51 mouse cellular contexts compared by ENCODE assay signal in genomic region chr19:39463923-39464322, GRCm38 (mm10). TPM values are rescaled to one million over a fixed set of nuclear protein-coding genes. Genes with fewer than 3 reads are reported as not detected.
"Had no signal": no experiment of that assay in that cellular context is flagged by ENCODE, and none has a peak within 500 bp of the region (broad histone marks: within the 10 kb centered on the region; RNA-seq: fewer than 3 reads in every experiment).

No protein-coding gene starts in this region.

- H3K27me3 ChIP-seq: heart, embryonic 12.5 days; heart, embryonic 13.5 days; heart, embryonic 15.5 days; hindbrain, embryonic 12.5 days; hindbrain, embryonic 13.5 days; hindbrain, embryonic 15.5 days; intestine, embryonic 15.5 days; kidney, embryonic 15.5 days had no signal

- H3K4me1 ChIP-seq: heart, embryonic 10.5 days; heart, embryonic 12.5 days; heart, embryonic 13.5 days; heart, embryonic 15.5 days; hindbrain, embryonic 10.5 days; hindbrain, embryonic 12.5 days; hindbrain, embryonic 13.5 days; hindbrain, embryonic 15.5 days; intestine, embryonic 15.5 days; kidney, embryonic 15.5 days had no signal

- DNase-seq: heart, postnatal 10 days; heart, postnatal 14 days; heart, postnatal 36 days; heart, postnatal 4 days; kidney, adult 11 months; kidney, adult 18-20 months; kidney, adult 2 months; kidney, adult 8-10 months; kidney, adult 9 months; kidney, postnatal 10 days; kidney, postnatal 14 days; kidney, postnatal 25 days; kidney, postnatal 36 days; kidney, postnatal 4 days; layer of hippocampus, adult 9-11 months; layer of hippocampus, postnatal 36 days had no signal

- H3K4me3 ChIP-seq: heart, embryonic 10.5 days; heart, embryonic 12.5 days; heart, embryonic 13.5 days; heart, embryonic 15.5 days; hindbrain, embryonic 10.5 days; hindbrain, embryonic 12.5 days; hindbrain, embryonic 13.5 days; hindbrain, embryonic 15.5 days; intestine, embryonic 15.5 days; kidney, embryonic 15.5 days; layer of hippocampus, adult 2 months had no signal

- H3K9ac ChIP-seq: heart, embryonic 12.5 days; heart, embryonic 13.5 days; heart, embryonic 15.5 days; hindbrain, embryonic 12.5 days; hindbrain, embryonic 13.5 days; hindbrain, embryonic 14.5 days; hindbrain, embryonic 15.5 days; intestine, embryonic 15.5 days; kidney, embryonic 15.5 days had no signal

- H3K27ac ChIP-seq: heart, embryonic 10.5 days; heart, embryonic 13.5 days; heart, embryonic 15.5 days; hindbrain, embryonic 10.5 days; hindbrain, embryonic 12.5 days; hindbrain, embryonic 13.5 days; hindbrain, embryonic 14.5 days; hindbrain, embryonic 15.5 days; hindbrain, postnatal 0 days; intestine, embryonic 15.5 days; kidney, embryonic 15.5 days; kidney, postnatal 0 days; layer of hippocampus, adult 2 months had no signal

- H3K36me3 ChIP-seq: heart, embryonic 10.5 days; heart, embryonic 12.5 days; heart, embryonic 13.5 days; heart, embryonic 15.5 days; hindbrain, embryonic 10.5 days; hindbrain, embryonic 12.5 days; hindbrain, embryonic 13.5 days; hindbrain, embryonic 15.5 days; intestine, embryonic 15.5 days; kidney, embryonic 15.5 days had no signal

RNA-seq across cellular contexts. Expression of gene Cyp2c38, which starts 1.0 kb away (rescaled TPM):
- total RNA-seq: heart, postnatal 10 days; heart, postnatal 14 days; heart, postnatal 25 days; heart, postnatal 36 days; heart, postnatal 4 days; hematopoietic stem cell, adult 5-6 weeks; hindbrain, postnatal 0 days; layer of hippocampus, adult 18-20 months; layer of hippocampus, adult 2 months; layer of hippocampus, adult 8-10 months; layer of hippocampus, postnatal 10 days; layer of hippocampus, postnatal 14 days; layer of hippocampus, postnatal 25 days; layer of hippocampus, postnatal 36 days; left cerebral cortex, adult 18-20 months had no signal
- polyA plus RNA-seq: heart, embryonic 10.5 days; heart, embryonic 11.5 days; heart, embryonic 12.5 days; heart, embryonic 13.5 days; heart, embryonic 14.5 days; heart, embryonic 15.5 days; heart, embryonic 16.5 days; heart, postnatal 0 days; hindbrain, embryonic 10.5 days; hindbrain, embryonic 11.5 days; hindbrain, embryonic 12.5 days; hindbrain, embryonic 13.5 days; hindbrain, embryonic 14.5 days; hindbrain, embryonic 15.5 days; hindbrain, embryonic 16.5 days; hindbrain, postnatal 0 days; inflammation-experienced regulatory T-cells, adult 6 months; intestine, embryonic 14.5 days; intestine, embryonic 15.5 days; intestine, postnatal 0 days; kidney, embryonic 14.5 days; kidney, embryonic 15.5 days; kidney, embryonic 16.5 days; kidney, postnatal 0 days; large intestine, adult 2 months had no signal

RNA-seq across cellular contexts. Expression of gene Cyp2c39, which starts 46.7 kb away (rescaled TPM):
- total RNA-seq: heart, postnatal 10 days; heart, postnatal 14 days; heart, postnatal 25 days; heart, postnatal 36 days; heart, postnatal 4 days; hematopoietic stem cell, adult 5-6 weeks; hindbrain, postnatal 0 days; layer of hippocampus, adult 18-20 months; layer of hippocampus, adult 2 months; layer of hippocampus, adult 8-10 months; layer of hippocampus, postnatal 10 days; layer of hippocampus, postnatal 14 days; layer of hippocampus, postnatal 25 days; layer of hippocampus, postnatal 36 days; left cerebral cortex, adult 18-20 months had no signal
- polyA plus RNA-seq: heart, embryonic 10.5 days; heart, embryonic 11.5 days; heart, embryonic 12.5 days; heart, embryonic 13.5 days; heart, embryonic 14.5 days; heart, embryonic 15.5 days; heart, embryonic 16.5 days; heart, postnatal 0 days; hindbrain, embryonic 10.5 days; hindbrain, embryonic 11.5 days; hindbrain, embryonic 12.5 days; hindbrain, embryonic 13.5 days; hindbrain, embryonic 14.5 days; hindbrain, embryonic 15.5 days; hindbrain, embryonic 16.5 days; hindbrain, postnatal 0 days; inflammation-experienced regulatory T-cells, adult 6 months; intestine, embryonic 14.5 days; intestine, embryonic 15.5 days; intestine, embryonic 16.5 days; intestine, postnatal 0 days; kidney, adult 2 months; kidney, embryonic 14.5 days; kidney, embryonic 15.5 days; kidney, embryonic 16.5 days; kidney, postnatal 0 days; large intestine, adult 2 months had no signal
